ENCODE assay signal across 9 mouse cellular contexts in the genomic region with DNA sequence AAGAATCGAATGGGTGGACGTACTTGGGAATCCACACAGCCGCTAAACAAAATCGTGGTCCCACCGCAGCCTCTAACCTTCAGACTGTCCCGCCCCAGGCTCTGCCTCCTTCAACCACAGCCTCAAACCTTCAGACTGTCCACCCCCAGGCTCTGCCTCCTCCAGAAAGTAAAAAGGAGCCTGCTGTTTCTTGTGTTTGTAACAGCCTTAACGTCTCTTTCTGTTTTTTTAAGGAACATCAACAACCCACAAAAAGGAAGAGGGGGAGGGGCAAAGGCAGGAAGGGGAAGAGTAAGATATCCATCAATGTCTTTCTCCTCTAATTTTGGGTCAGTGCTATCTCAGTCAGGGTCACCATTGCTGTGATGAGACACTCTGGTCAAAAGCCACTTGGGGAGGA. TPM values are rescaled to one million over a fixed set of nuclear protein-coding genes. Genes with fewer than 3 reads are reported as not detected.
DNase-seq lines count a peak whose midpoint lies in the region; ATAC-seq and TF ChIP-seq lines count a peak whose summit lies in the region.
"Had no signal": no experiment of that assay in that cellular context is flagged by ENCODE, and none has a peak within 500 bp of the region (broad histone marks: within the 10 kb centered on the region; RNA-seq: fewer than 3 reads in every experiment).

No protein-coding gene starts in this region.

- no peak for ATAC-seq in liver, embryonic 15.5 days (ENCODE audit: insufficient read depth)
- no peak for ATAC-seq in CD4-positive, CD25-positive, alpha-beta regulatory T cell, adult 4 months
- ATAC-seq: midbrain, embryonic 15.5 days had no signal

- H3K36me3 ChIP-seq in liver, embryonic 15.5 days (replicated peaks) = no peaks in the 10 kb centered on the region
- H3K36me3 ChIP-seq: midbrain, embryonic 15.5 days had no signal

- H3K27ac ChIP-seq in bone marrow macrophage, adult 2 months (ENCODE audit: insufficient read depth, low read depth, low read length) = peak overlapping the region; percentile 67
- H3K27ac ChIP-seq in liver, embryonic 15.5 days (replicated peaks) = peak overlapping the region; percentile 58
- H3K27ac ChIP-seq: midbrain, embryonic 15.5 days had no signal

- peak; percentile 95 for DNase-seq in heart, adult 11 months
- no peak for DNase-seq in heart, postnatal 4 days
- peak; percentile 82 to 89 for DNase-seq in spleen, postnatal 36 days (ENCODE audit: low spot score in 2 of 2)
- no peak for DNase-seq in cerebellum, adult 18-20 months
- DNase-seq in ovary, postnatal 10 days (ENCODE audit: low spot score) = no peak

- H3K4me2 ChIP-seq in liver, embryonic 15.5 days = no peak overlapping the region
- H3K4me2 ChIP-seq: midbrain, embryonic 15.5 days had no signal

- peaks cover 40% of the 10 kb centered on the region for H3K4me1 ChIP-seq in bone marrow macrophage, adult 2 months (ENCODE audit: control insufficient read depth, insufficient read depth, low read length)
- peaks cover 14% of the 10 kb centered on the region; the same call in 1 of the 2 replicates for H3K4me1 ChIP-seq in liver, embryonic 15.5 days (replicated peaks)

- peak overlapping the region; percentile 29 for H3K4me3 ChIP-seq in bone marrow macrophage, adult 2 months (ENCODE audit: insufficient read depth, low read length)
- no peak overlapping the region for H3K4me3 ChIP-seq in liver, embryonic 15.5 days (replicated peaks)
- H3K4me3 ChIP-seq: midbrain, embryonic 15.5 days had no signal

- no peaks in the 10 kb centered on the region for H3K9me3 ChIP-seq in liver, embryonic 15.5 days (replicated peaks)
- H3K9me3 ChIP-seq: midbrain, embryonic 15.5 days had no signal

- no peak overlapping the region for H3K9ac ChIP-seq in liver, embryonic 15.5 days
- H3K9ac ChIP-seq: midbrain, embryonic 15.5 days had no signal

- no peak for TF ChIP-seq CTCF in bone marrow macrophage, adult 2 months (IDR thresholded peaks at IDR 0.05; ENCODE audit: low read depth, low read length)

- H3K27me3 ChIP-seq in liver, embryonic 15.5 days = no peaks in the 10 kb centered on the region
- H3K27me3 ChIP-seq: midbrain, embryonic 15.5 days had no signal

- WGBS in liver, embryonic 15.5 days (ENCODE audit: insufficient replicate concordance) = 21% methylated on average over 7 of the region's 7 CpGs

- no peak for TF ChIP-seq POLR2A in bone marrow macrophage, adult 2 months (IDR thresholded peaks at IDR 0.05; ENCODE audit: borderline replicate concordance, low read depth, low read length)

RNA-seq across cellular contexts. Expression of gene Tns3, which starts 25.2 kb away (rescaled TPM):
- total RNA-seq in heart, postnatal 4 days (2021) = 10 to 100 TPM; 32.5 to 37.1 TPM
- polyA plus RNA-seq in bone marrow macrophage, adult 2 months (2012; ENCODE audit: insufficient read depth, insufficient read length, missing spikeins) = 82.5 and 102 TPM in 2 replicates
- polyA plus RNA-seq in liver, embryonic 15.5 days (2015; fragmentation: Nextera tagmentation; extraction: Ambion mirVana) = 3.4 and 3.8 TPM in 2 replicates
- under 1 TPM; 0.10 to 0.27 TPM for polyA plus RNA-seq in CD4-positive, CD25-positive, alpha-beta regulatory T cell, adult 4 months (2017; shearing (Covaris generic))

Comparison
In these comparisons a context has a peak if more than half of its experiments do, and no peak if none do; other contexts are left out.
1. DNase-seq: peak in heart, adult 11 months (single experiment) and spleen, postnatal 36 days (2 of 2); none in heart, postnatal 4 days (single experiment), cerebellum, adult 18-20 months (0 of 2) and ovary, postnatal 10 days (single experiment).
2. RNA of gene Tns3, which starts 25.2 kb away (polyA plus RNA-seq): 82.5 to 102 TPM in bone marrow macrophage, adult 2 months; 3.4 to 3.8 TPM in liver, embryonic 15.5 days and 0.10 to 0.27 TPM in CD4-positive, CD25-positive, alpha-beta regulatory T cell, adult 4 months; every median in the first group is over 10 times any median in the second.